In genomic region chr1:58736968-58737367, GRCm38 (mm10) we compare ENCODE assay signal across 10 mouse cellular contexts. TPM values are rescaled to one million over a fixed set of nuclear protein-coding genes. Genes with fewer than 3 reads are reported as not detected.
DNase-seq lines count a peak whose midpoint lies in the region.
"Had no signal": no experiment of that assay in that cellular context is flagged by ENCODE, and none has a peak within 500 bp of the region (broad histone marks: within the 10 kb centered on the region; RNA-seq: fewer than 3 reads in every experiment).

No protein-coding gene starts in this region.

- intact Hi-C loops in heart, postnatal 14 days (cut with DNase I): no loop called here

- DNase-seq in cerebellum, postnatal 25 days: peak; percentile 33 to 46
- no peak for DNase-seq in cerebellum, adult 11-12 months
- DNase-seq in brain, adult 2 months (ENCODE audit: low read depth, low spot score): peak; percentile 88
- DNase-seq in layer of hippocampus, adult 8-10 months (ENCODE audit: low spot score in 2 of 2): peak; percentile 58 to 64
- DNase-seq in right cerebral cortex, adult 18-20 months: peak; percentile 83
- no peak for DNase-seq in kidney, postnatal 14 days
- DNase-seq in retina, postnatal 1 day: no peak
- no peak for DNase-seq in heart, postnatal 14 days
- DNase-seq: lung, postnatal 14 days; thymus, adult 2 months had no signal

RNA-seq across cellular contexts. Expression of gene Cflar, which starts 25.7 kb away (rescaled TPM):
- total RNA-seq in layer of hippocampus, adult 8-10 months (2022): 10 to 100 TPM; 41.2 to 48.5 (median 44.3) TPM
- 10 to 100 TPM; 64.7 to 70.4 TPM for total RNA-seq in heart, postnatal 14 days (2021)

RNA-seq across cellular contexts. Expression of gene Als2cr12, which starts 41.2 kb away (rescaled TPM):
- total RNA-seq in layer of hippocampus, adult 8-10 months (2022): not detected
- not detected for total RNA-seq in heart, postnatal 14 days (2021)

RNA-seq across cellular contexts. Expression of gene Casp8, which starts 58.2 kb away (rescaled TPM):
- 1 to 10 TPM; 1.5 to 5.8 (median 4.7) TPM for total RNA-seq in layer of hippocampus, adult 8-10 months (2022)
- total RNA-seq in heart, postnatal 14 days (2021): 10 to 100 TPM in 1 of 2 experiments, 1 to 10 TPM in 1; 9.1 to 11.1 TPM

Comparison
In these comparisons a context has a peak if more than half of its experiments do, and no peak if none do; other contexts are left out.
1. DNase-seq: peak in cerebellum, postnatal 25 days (2 of 2), brain, adult 2 months (single experiment), layer of hippocampus, adult 8-10 months (2 of 2) and right cerebral cortex, adult 18-20 months (single experiment); none in cerebellum, adult 11-12 months (single experiment), kidney, postnatal 14 days (single experiment), retina, postnatal 1 day (single experiment) and heart, postnatal 14 days (0 of 2).